Mouse (Mus musculus) ES-Bruce4 (cell line): ENCODE measurements at regions not wholly inside any gene's neighbourhood (a gene's known extent, or its start where the extent isn't known, plus 50 kb on each side); places are given as distances from the start of the nearest gene placed in this dataset.

Source experiments
- CTCF ChIP-seq: IDR thresholded peaks from one replicate; pipeline ENCODE4 v1.8.1; 2011; ENCODE audit warnings: low read depth, low read length
- EP300 ChIP-seq: IDR thresholded peaks from 2 replicates; pipeline ENCODE4 v1.6.1; 2011; ENCODE audit warnings: low read depth, low read length; ENCODE audit not compliant: insufficient read depth
- POLR2A ChIP-seq: IDR thresholded peaks from one replicate; pipeline ENCODE4 v1.8.1; 2011; ENCODE audit warnings: low read length; ENCODE audit not compliant: insufficient read depth

- TF ChIP-seq POLR2A (no peak), CTCF (peak; percentile 7), EP300 (no peak)
Observed at GRCm38 (mm10) chr3:43342928-43343327, 1600.5 kb downstream of the D3Ertd751e start.
